Mouse (Mus musculus) intestine, embryonic 14.5 days (tissue): ENCODE data around the gene Them7. TPM values are rescaled to one million over a fixed set of nuclear protein-coding genes. Genes with fewer than 3 reads are reported as not detected.

ENCODE experiments used
- ATAC-seq: fragments of 200-750 bp; cut with Nextera tagmentation; replicated peaks from 2 replicates; pipeline ENCODE4 v1.8.0; 2017; ENCODE audit warnings: low read depth, moderate number of reproducible peaks, moderate TSS enrichment, moderate library complexity; ENCODE audit not compliant: low FRiP score, low TSS enrichment
- DNase-seq: peaks from one replicate; pipeline ENCODE4 v3.0.0-alpha.2; 2018; ENCODE audit warnings: low spot score
- H3K27ac ChIP-seq: fragments of 300-500 bp; sonication (generic); 2 replicates; pipeline ENCODE4 v1.5.1; 2014; ENCODE audit warnings: low read depth, mild to moderate bottlenecking, control low read depth
- H3K27me3 ChIP-seq: fragments of 300-500 bp; sonication (generic); replicated peaks from 2 replicates; pipeline ENCODE4 v1.6.1; 2014; ENCODE audit warnings: low read length, control low read depth; ENCODE audit not compliant: control insufficient read depth, insufficient read depth
- H3K36me3 ChIP-seq: fragments of 300-500 bp; sonication (generic); 2 replicates; pipeline ENCODE4 v1.6.1; 2014; ENCODE audit warnings: low read length, control low read depth; ENCODE audit not compliant: control insufficient read depth, insufficient read depth
- H3K4me1 ChIP-seq: fragments of 300-500 bp; sonication (generic); replicated peaks from 2 replicates; pipeline ENCODE4 v1.6.1; 2014; ENCODE audit warnings: low read length, control low read depth, mixed read lengths; ENCODE audit not compliant: control insufficient read depth, insufficient read depth
- H3K4me2 ChIP-seq: fragments of 300-500 bp; sonication (generic); 2 replicates; pipeline ENCODE4 v1.6.1; 2014; ENCODE audit warnings: low read length
- H3K4me3 ChIP-seq: fragments of 300-500 bp; sonication (generic); 2 replicates; pipeline ENCODE4 v1.5.1; 2014; ENCODE audit warnings: low read depth, low read length, control low read depth, mixed read lengths
- H3K9ac ChIP-seq: fragments of 300-500 bp; sonication (generic); 2 replicates; pipeline ENCODE4 v1.6.1; 2014; ENCODE audit warnings: mild to moderate bottlenecking, low read length
- H3K9me3 ChIP-seq: fragments of 300-500 bp; sonication (generic); 2 replicates; pipeline ENCODE4 v1.6.1; 2016; ENCODE audit warnings: low read length, control low read depth; ENCODE audit not compliant: control insufficient read depth
- WGBS: fragments of 180-500 bp; shearing (Covaris S2); extraction: QIAGEN DNeasy Blood & Tissue Kit; methylation state at CpG from one replicate; pipeline ENCODE4 v1.1.7; 2014; 5-methylcytosine and 5-hydroxymethylcytosine counted together
- polyA plus RNA-seq: library from polyadenylated mRNA; unstranded; fragments of >200 nt; fragmentation: Nextera tagmentation; extraction: Ambion mirVana; gene quantifications from 2 replicates; pipeline ENCODE4 v1.2.1, GENCODE M21; 2014

The Them7 gene
- polyA plus RNA-seq, 1 experiment from 2014 or later, result 1.1 TPM

- no peak overlapping the region for H3K4me2 ChIP-seq
- no peak overlapping the region for H3K27ac ChIP-seq
- no peaks in the 10 kb centered on the region for H3K27me3 ChIP-seq
- DNase-seq (no peak), ATAC-seq (no peak)
- no peaks in the 10 kb centered on the region for H3K36me3 ChIP-seq
- no peaks in the 10 kb centered on the region for H3K4me1 ChIP-seq
- H3K9me3 ChIP-seq, result no peaks in the 10 kb centered on the region
- no peak overlapping the region for H3K9ac ChIP-seq
- H3K4me3 ChIP-seq, result no peak overlapping the region
- 89% methylated on average over 11 of the region's 11 CpGs for WGBS
Measured at GRCm38 (mm10) chr2:105261335-105261734, 37.2 kb downstream of the Them7 start.

GRCm38 (mm10) chr2:105263219-105263618, 39.1 kb downstream of the Them7 start:
- H3K36me3 ChIP-seq, result no peaks in the 10 kb centered on the region
- 45% methylated on average over 2 of the region's 2 CpGs for WGBS
- H3K4me2 ChIP-seq, result no peak overlapping the region
- H3K4me3 ChIP-seq, result no peak overlapping the region
- H3K9me3 ChIP-seq, result no peaks in the 10 kb centered on the region
- ATAC-seq (no peak), DNase-seq (no peak)
- no peak overlapping the region for H3K27ac ChIP-seq
- no peaks in the 10 kb centered on the region for H3K4me1 ChIP-seq
- no peak overlapping the region for H3K9ac ChIP-seq
- H3K27me3 ChIP-seq, result no peaks in the 10 kb centered on the region

GRCm38 (mm10) chr2:105282407-105283077, 58.4 kb downstream of the Them7 start:
- WGBS, result 30% methylated on average over 6 of the region's 6 CpGs
- ATAC-seq (peak; percentile 55; the same call in 1 of the 2 replicates), DNase-seq (peak; percentile 68)
- H3K4me2 ChIP-seq, result peak overlapping the region; percentile 1; the same call in 1 of the 2 replicates
- H3K36me3 ChIP-seq, result no peaks in the 10 kb centered on the region
- H3K4me3 ChIP-seq, result no peak overlapping the region
- no peak overlapping the region for H3K9ac ChIP-seq
- H3K27me3 ChIP-seq, result no peaks in the 10 kb centered on the region
- H3K27ac ChIP-seq, result no peak overlapping the region
- 0 out of 2 replicates have a peak, but pooled peaks cover 9% of the 10 kb centered on the region for H3K4me1 ChIP-seq
- no peaks in the 10 kb centered on the region for H3K9me3 ChIP-seq

GRCm38 (mm10) chr2:105283811-105284210, 59.7 kb downstream of the Them7 start:
- 0 out of 2 replicates have a peak, but pooled peaks cover 9% of the 10 kb centered on the region for H3K4me1 ChIP-seq
- H3K36me3 ChIP-seq, result no peaks in the 10 kb centered on the region
- H3K4me2 ChIP-seq, result no peak overlapping the region
- H3K27me3 ChIP-seq, result no peaks in the 10 kb centered on the region
- no peak for ATAC-seq
- H3K4me3 ChIP-seq, result no peak overlapping the region
- no peak for DNase-seq
- no peak overlapping the region for H3K27ac ChIP-seq
- no peak overlapping the region for H3K9ac ChIP-seq
- no peaks in the 10 kb centered on the region for H3K9me3 ChIP-seq

- Histone ChIP-seq H3K27ac (no peak overlapping the region), H3K4me1 (0 out of 2 replicates have a peak, but pooled peaks cover 9% of the 10 kb centered on the region), H3K4me2 (no peak overlapping the region), H3K9ac (no peak overlapping the region), H3K27me3 (no peaks in the 10 kb centered on the region), H3K4me3 (no peak overlapping the region), H3K9me3 (no peaks in the 10 kb centered on the region), H3K36me3 (no peaks in the 10 kb centered on the region)
- ATAC-seq, result no peak
- WGBS, result 60% methylated on average over 4 of the region's 4 CpGs
- no peak for DNase-seq
Measured at GRCm38 (mm10) chr2:105284855-105285254, 60.7 kb downstream of the Them7 start.

- H3K9me3 ChIP-seq, result no peaks in the 10 kb centered on the region
- H3K9ac ChIP-seq, result no peak overlapping the region
- H3K4me3 ChIP-seq, result no peak overlapping the region
- no peak overlapping the region for H3K27ac ChIP-seq
- H3K36me3 ChIP-seq, result no peaks in the 10 kb centered on the region
- no peaks in the 10 kb centered on the region for H3K27me3 ChIP-seq
- no peak overlapping the region for H3K4me2 ChIP-seq
- no peak for DNase-seq
- 86% methylated on average over 1 of the region's 1 CpGs for WGBS
- ATAC-seq, result no peak
- no peaks in the 10 kb centered on the region for H3K4me1 ChIP-seq
Measured at GRCm38 (mm10) chr2:105295823-105296222, 71.7 kb downstream of the Them7 start.

GRCm38 (mm10) chr2:105298888-105299287, 74.8 kb downstream of the Them7 start:
- Histone ChIP-seq H3K27me3 (no peaks in the 10 kb centered on the region), H3K4me1 (no peaks in the 10 kb centered on the region), H3K9me3 (no peaks in the 10 kb centered on the region), H3K4me2 (no peak overlapping the region), H3K36me3 (no peaks in the 10 kb centered on the region), H3K27ac (no peak overlapping the region), H3K9ac (no peak overlapping the region), H3K4me3 (no peak overlapping the region)
- no peak for ATAC-seq
- no peak for DNase-seq
- 96% methylated on average over 1 of the region's 1 CpGs for WGBS

GRCm38 (mm10) chr2:105301082-105301481, 77.0 kb downstream of the Them7 start:
- WGBS, result 92% methylated on average over 8 of the region's 8 CpGs
- ATAC-seq, result no peak
- Histone ChIP-seq H3K27ac (no peak overlapping the region), H3K36me3 (no peaks in the 10 kb centered on the region), H3K27me3 (no peaks in the 10 kb centered on the region), H3K4me3 (no peak overlapping the region), H3K9me3 (no peaks in the 10 kb centered on the region), H3K9ac (no peak overlapping the region), H3K4me2 (no peak overlapping the region), H3K4me1 (no peaks in the 10 kb centered on the region)
- no peak for DNase-seq

GRCm38 (mm10) chr2:105301531-105301930, 77.4 kb downstream of the Them7 start:
- no peaks in the 10 kb centered on the region for H3K36me3 ChIP-seq
- H3K4me2 ChIP-seq, result no peak overlapping the region
- H3K27ac ChIP-seq, result no peak overlapping the region
- no peak overlapping the region for H3K9ac ChIP-seq
- ATAC-seq (no peak), DNase-seq (no peak)
- no peaks in the 10 kb centered on the region for H3K27me3 ChIP-seq
- no peaks in the 10 kb centered on the region for H3K4me1 ChIP-seq
- WGBS, result 46% methylated on average over 10 of the region's 10 CpGs
- H3K4me3 ChIP-seq, result no peak overlapping the region
- no peaks in the 10 kb centered on the region for H3K9me3 ChIP-seq
